Mouse (Mus musculus): ENCODE results near the gene Zbtb17.

DNA sequence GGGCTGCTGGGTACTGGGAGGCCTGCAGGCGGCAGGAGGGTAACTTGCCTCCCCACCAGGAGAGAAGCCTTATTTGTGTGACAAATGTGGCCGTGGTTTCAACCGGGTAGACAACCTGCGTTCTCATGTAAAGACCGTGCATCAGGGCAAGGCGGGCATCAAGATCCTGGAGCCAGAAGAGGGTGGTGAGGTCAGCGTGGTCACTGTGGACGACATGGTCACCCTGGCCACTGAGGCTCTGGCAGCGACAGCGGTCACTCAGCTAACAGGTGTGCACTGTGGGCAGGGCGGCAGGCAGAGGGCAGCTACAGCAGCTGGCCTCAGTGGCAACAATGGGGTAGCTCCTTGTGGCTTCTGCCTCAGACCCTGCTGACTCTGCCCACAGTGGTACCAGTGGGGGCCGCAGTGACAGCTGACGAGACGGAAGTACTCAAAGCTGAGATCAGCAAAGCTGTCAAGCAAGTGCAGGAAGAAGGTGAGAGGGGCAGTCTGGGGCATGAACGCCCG, 21.9 kb downstream of the Zbtb17 start:
- no peak for TF ChIP-seq MAFK (IDR thresholded peaks at IDR 0.05; ENCODE audit: insufficient read depth, low read depth, low read length)
- TF ChIP-seq CHD2 (IDR thresholded peaks at IDR 0.05; ENCODE audit: low read depth, low read length): no peak
- no peak for TF ChIP-seq ZC3H11A (IDR thresholded peaks at IDR 0.05; ENCODE audit: borderline replicate concordance, low read depth, low read length)
- no peak for TF ChIP-seq HCFC1 (IDR thresholded peaks at IDR 0.05; ENCODE audit: borderline replicate concordance, insufficient read depth, low read length)
- no peak for TF ChIP-seq ZNF384 (IDR thresholded peaks at IDR 0.05; ENCODE audit: low read depth, low read length)
